Comparison of ENCODE assay signal across 18 mouse cellular contexts in the genomic region with DNA sequence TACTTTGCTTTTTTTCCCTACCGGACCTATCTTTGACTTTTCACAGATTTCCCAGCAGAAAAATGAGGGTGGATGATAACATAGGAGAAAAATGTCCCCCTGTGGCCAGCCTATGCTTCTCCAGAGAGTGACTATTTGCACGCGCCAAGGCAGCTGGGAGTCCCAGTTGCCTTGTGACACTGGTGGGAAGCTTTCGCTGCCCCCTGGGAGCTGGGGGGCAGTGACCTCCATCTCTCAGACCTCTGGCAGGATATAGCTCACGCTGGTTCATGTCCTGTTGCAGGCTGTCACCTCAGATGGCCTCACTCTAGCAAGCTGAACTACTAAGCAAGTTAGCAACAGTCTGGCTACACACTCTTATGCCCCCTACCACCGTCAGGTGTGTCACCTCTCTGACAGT. TPM values are rescaled to one million over a fixed set of nuclear protein-coding genes. Genes with fewer than 3 reads are reported as not detected.
A peak's percentile ranks its signal among the peaks of the same experiment; 100 is the strongest.
DNase-seq lines count a peak whose midpoint lies in the region; ATAC-seq lines count a peak whose summit lies in the region.
"Had no signal": no experiment of that assay in that cellular context is flagged by ENCODE, and none has a peak within 500 bp of the region (broad histone marks: within the 10 kb centered on the region; RNA-seq: fewer than 3 reads in every experiment).

No protein-coding gene starts in this region.

- no peak overlapping the region for H3K27ac ChIP-seq in heart, embryonic 11.5 days (ENCODE audit: low read depth, low read length)
- no peak overlapping the region for H3K27ac ChIP-seq in intestine, embryonic 15.5 days
- H3K27ac ChIP-seq in hindbrain, embryonic 14.5 days: no peak overlapping the region
- H3K27ac ChIP-seq: hindbrain, embryonic 15.5 days; limb, embryonic 15.5 days; lung, embryonic 15.5 days; stomach, postnatal 0 days had no signal

- intact Hi-C loops in heart, postnatal 36 days (cut with DNase I): no loop called here

- H3K27me3 ChIP-seq in heart, embryonic 11.5 days (ENCODE audit: control insufficient read depth, insufficient read depth, low read length): no peaks in the 10 kb centered on the region
- H3K27me3 ChIP-seq in intestine, embryonic 15.5 days (replicated peaks): no peaks in the 10 kb centered on the region
- H3K27me3 ChIP-seq in hindbrain, embryonic 14.5 days (ENCODE audit: control insufficient read depth, insufficient read depth, low read length): no peaks in the 10 kb centered on the region
- H3K27me3 ChIP-seq: hindbrain, embryonic 15.5 days; limb, embryonic 15.5 days; lung, embryonic 15.5 days had no signal

- H3K9me3 ChIP-seq in heart, embryonic 11.5 days (replicated peaks; ENCODE audit: control insufficient read depth, low read length): no peaks in the 10 kb centered on the region
- no peaks in the 10 kb centered on the region for H3K9me3 ChIP-seq in intestine, embryonic 15.5 days
- H3K9me3 ChIP-seq in hindbrain, embryonic 14.5 days (ENCODE audit: control insufficient read depth, low read length): no peaks in the 10 kb centered on the region
- H3K9me3 ChIP-seq: hindbrain, embryonic 15.5 days; limb, embryonic 15.5 days; lung, embryonic 15.5 days had no signal

- DNase-seq in heart, adult 11 months: peak; percentile 98
- peak; percentile 76 to 80 for DNase-seq in heart, adult 9 months (ENCODE audit: low spot score in 2 of 2)
- peak; percentile 51 for DNase-seq in heart, postnatal 36 days
- DNase-seq in kidney, postnatal 36 days: peak; percentile 62 to 68
- no peak for DNase-seq in hindbrain, embryonic 14.5 days (ENCODE audit: low spot score)
- no peak for DNase-seq in embryo, embryonic 10 days (ENCODE audit: low spot score)
- DNase-seq: cerebellum, postnatal 14 days; retina, postnatal 1 day; spleen, adult 18-20 months; thymus, postnatal 4 days had no signal

- 69% methylated on average over 6 of the region's 6 CpGs for WGBS in heart, embryonic 11.5 days (ENCODE audit: insufficient replicate concordance)
- 84% methylated on average over 6 of the region's 6 CpGs for WGBS in intestine, embryonic 15.5 days
- WGBS in hindbrain, embryonic 14.5 days: 86% methylated on average over 6 of the region's 6 CpGs

- H3K36me3 ChIP-seq in heart, embryonic 11.5 days (ENCODE audit: control insufficient read depth, insufficient read depth, low read length): no peaks in the 10 kb centered on the region
- H3K36me3 ChIP-seq in intestine, embryonic 15.5 days: no peaks in the 10 kb centered on the region
- no peaks in the 10 kb centered on the region for H3K36me3 ChIP-seq in hindbrain, embryonic 14.5 days (replicated peaks; ENCODE audit: control insufficient read depth, insufficient read depth)
- H3K36me3 ChIP-seq: hindbrain, embryonic 15.5 days; limb, embryonic 15.5 days; lung, embryonic 15.5 days had no signal

- H3K4me2 ChIP-seq in heart, embryonic 11.5 days: no peak overlapping the region
- H3K4me2 ChIP-seq in intestine, embryonic 15.5 days (replicated peaks): no peak overlapping the region
- no peak overlapping the region for H3K4me2 ChIP-seq in hindbrain, embryonic 14.5 days (replicated peaks)
- H3K4me2 ChIP-seq: hindbrain, embryonic 15.5 days; limb, embryonic 15.5 days; lung, embryonic 15.5 days had no signal

- H3K9ac ChIP-seq in heart, embryonic 11.5 days (ENCODE audit: low read depth, low read length): no peak overlapping the region
- no peak overlapping the region for H3K9ac ChIP-seq in intestine, embryonic 15.5 days
- H3K9ac ChIP-seq in hindbrain, embryonic 14.5 days: no peak overlapping the region
- H3K9ac ChIP-seq: hindbrain, embryonic 15.5 days; limb, embryonic 15.5 days; lung, embryonic 15.5 days had no signal

- no peak overlapping the region for H3K4me3 ChIP-seq in heart, embryonic 11.5 days (ENCODE audit: low read depth, low read length)
- H3K4me3 ChIP-seq in intestine, embryonic 15.5 days (replicated peaks): no peak overlapping the region
- H3K4me3 ChIP-seq in hindbrain, embryonic 14.5 days (replicated peaks; ENCODE audit: low read length): no peak overlapping the region
- H3K4me3 ChIP-seq: hindbrain, embryonic 15.5 days; limb, embryonic 15.5 days; lung, embryonic 15.5 days; megakaryocyte, embryonic 14.5 days had no signal

- peaks cover 7% of the 10 kb centered on the region; the same call in 1 of the 2 replicates for H3K4me1 ChIP-seq in heart, embryonic 11.5 days (ENCODE audit: control insufficient read depth, insufficient read depth, low read length)
- H3K4me1 ChIP-seq in intestine, embryonic 15.5 days (replicated peaks): no peaks in the 10 kb centered on the region
- no peaks in the 10 kb centered on the region for H3K4me1 ChIP-seq in hindbrain, embryonic 14.5 days (replicated peaks; ENCODE audit: control insufficient read depth, insufficient read depth, low read length)
- H3K4me1 ChIP-seq: hindbrain, embryonic 15.5 days; megakaryocyte, embryonic 14.5 days had no signal

- ATAC-seq in heart, embryonic 11.5 days (replicated peaks; ENCODE audit: insufficient number of reproducible peaks, low FRiP score, low TSS enrichment): no peak
- no peak for ATAC-seq in intestine, embryonic 15.5 days
- ATAC-seq in hindbrain, embryonic 14.5 days (ENCODE audit: low FRiP score): no peak

RNA-seq across cellular contexts. Expression of gene Gpr135, which starts 39.1 kb away (rescaled TPM):
- 0.34 and 0.62 TPM in 2 replicates for polyA plus RNA-seq in heart, embryonic 11.5 days (2014; fragmentation: Nextera tagmentation; extraction: Ambion mirVana)
- total RNA-seq in heart, postnatal 36 days (2021): under 1 TPM; 0.41 to 0.42 TPM
- polyA plus RNA-seq in intestine, embryonic 15.5 days (2015; fragmentation: Nextera tagmentation; extraction: Ambion mirVana): 0.54 and 0.68 TPM in 2 replicates
- polyA plus RNA-seq in hindbrain, embryonic 14.5 days (2014; fragmentation: Nextera tagmentation; extraction: Ambion mirVana): 7.3 and 9.4 TPM in 2 replicates
- total RNA-seq: monocyte, adult 5-6 weeks had no signal

RNA-seq across cellular contexts. Expression of gene L3hypdh, which starts 53.4 kb away (rescaled TPM):
- 17.1 and 18.5 TPM in 2 replicates for polyA plus RNA-seq in heart, embryonic 11.5 days (2014; fragmentation: Nextera tagmentation; extraction: Ambion mirVana)
- 1 to 10 TPM; 6.8 to 6.9 TPM for total RNA-seq in heart, postnatal 36 days (2021)
- 15.2 and 16.2 TPM in 2 replicates for polyA plus RNA-seq in intestine, embryonic 15.5 days (2015; fragmentation: Nextera tagmentation; extraction: Ambion mirVana)
- polyA plus RNA-seq in hindbrain, embryonic 14.5 days (2014; fragmentation: Nextera tagmentation; extraction: Ambion mirVana): 12.6 and 13.7 TPM in 2 replicates
- total RNA-seq: monocyte, adult 5-6 weeks had no signal

RNA-seq across cellular contexts. Expression of gene Jkamp, which starts 53.6 kb away (rescaled TPM):
- polyA plus RNA-seq in heart, embryonic 11.5 days (2014; fragmentation: Nextera tagmentation; extraction: Ambion mirVana): 54.7 and 62.3 TPM in 2 replicates
- total RNA-seq in heart, postnatal 36 days (2021): 10 to 100 TPM; 21.0 to 21.6 TPM
- polyA plus RNA-seq in intestine, embryonic 15.5 days (2015; fragmentation: Nextera tagmentation; extraction: Ambion mirVana): 59.8 and 66.7 TPM in 2 replicates
- polyA plus RNA-seq in hindbrain, embryonic 14.5 days (2014; fragmentation: Nextera tagmentation; extraction: Ambion mirVana): 86.6 and 101 TPM in 2 replicates

Comparison
In these comparisons a context has a peak if more than half of its experiments do, and no peak if none do; other contexts are left out.
1. DNase-seq: peak in heart, adult 11 months (single experiment), heart, adult 9 months (2 of 2), heart, postnatal 36 days (2 of 2) and kidney, postnatal 36 days (2 of 2); none in hindbrain, embryonic 14.5 days (single experiment) and embryo, embryonic 10 days (single experiment).